Mouse (Mus musculus) layer of hippocampus, postnatal 10 days (tissue): ENCODE results near the gene Map3k1. TPM values are rescaled to one million over a fixed set of nuclear protein-coding genes. Genes with fewer than 3 reads are reported as not detected.

Experiments
- DNase-seq, 2 experiments: peaks; one replicate each; pipeline ENCODE4 v3.0.0; 2021; ENCODE audit warnings: low spot score in 2 of 2
- total RNA-seq, 2 experiments: library from RNA; stranded (reverse); gene quantifications; 2 replicates each; pipeline ENCODE4 v1.2.3; 2021

The Map3k1 gene
- total RNA-seq, 2 experiments from 2014 or later: 21.2 to 25.6 TPM

GRCm38 (mm10) chr13:111792130-111792974, 16.4 kb downstream of the Map3k1 start:
- DNase-seq: no peak

DNA sequence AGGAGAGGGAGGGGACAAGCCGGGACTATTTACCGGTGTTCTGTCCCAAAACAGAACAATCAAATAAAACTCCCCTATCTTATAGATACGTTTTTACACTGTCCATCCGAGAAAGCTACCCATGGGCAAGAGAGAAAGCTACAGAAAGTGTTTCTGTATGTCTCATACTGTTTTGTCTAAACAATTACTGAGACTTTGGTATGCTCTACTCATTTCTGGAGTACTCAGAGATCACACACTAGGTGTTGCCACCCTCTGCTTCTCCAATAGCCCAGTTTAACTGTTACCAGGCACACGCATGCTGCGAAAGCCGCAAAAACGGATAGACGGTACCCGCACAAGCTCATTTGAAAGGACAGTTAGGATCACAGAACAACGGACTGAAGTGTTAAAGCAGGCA, 17.2 kb downstream of the Map3k1 start:
- DNase-seq: no peak

DNA sequence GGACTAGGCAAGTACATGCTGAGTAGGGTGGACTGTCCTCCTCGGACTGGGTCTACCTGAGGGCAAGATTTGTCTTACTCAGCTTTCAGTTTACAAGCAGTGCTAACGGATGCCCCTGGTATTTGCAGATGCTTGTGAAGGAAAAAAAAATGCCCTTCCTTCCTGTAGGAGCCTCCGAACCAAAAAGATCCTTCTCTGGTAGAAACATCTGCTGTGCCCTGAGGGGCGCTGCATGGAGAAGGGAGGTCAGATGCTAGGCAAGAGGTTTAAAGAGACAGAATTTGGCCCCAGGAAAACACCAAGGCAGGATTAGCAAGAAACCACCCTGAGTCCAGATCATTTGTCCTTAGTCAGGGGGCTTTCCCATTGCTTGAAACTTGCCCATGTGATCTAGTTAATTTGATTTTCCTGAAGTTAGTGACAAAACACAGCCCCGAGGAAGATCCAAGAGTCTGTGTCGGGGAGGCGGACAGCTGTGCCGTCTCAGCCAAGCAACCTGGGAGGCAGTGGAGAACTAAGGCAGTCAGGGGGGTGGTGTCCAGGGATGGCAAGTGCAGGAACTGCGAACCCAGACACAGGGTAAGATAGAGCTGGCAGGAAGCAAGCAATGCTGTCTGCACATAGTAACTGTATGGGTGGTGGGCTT, 19.2 kb downstream of the Map3k1 start:
- no peak for DNase-seq

DNA sequence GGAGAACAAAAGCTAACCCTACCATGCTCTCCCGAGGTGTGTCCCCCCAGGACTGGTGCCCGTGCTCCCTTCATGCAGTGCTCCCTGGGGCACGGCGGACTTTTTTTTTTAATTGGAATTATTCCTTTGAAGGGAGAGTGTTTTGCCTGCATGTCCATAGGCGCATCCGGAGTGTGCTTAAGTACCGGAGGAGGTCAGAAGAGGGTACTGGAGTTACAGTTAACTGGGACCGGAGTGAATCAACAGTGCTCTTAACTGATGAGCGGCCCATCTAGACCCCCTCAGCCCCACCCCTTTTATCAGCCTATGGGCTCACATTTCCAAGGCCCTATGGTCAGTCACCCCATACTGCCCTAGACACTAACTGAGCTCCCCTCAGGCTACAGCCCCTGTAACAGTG, 19.9 kb downstream of the Map3k1 start:
- DNase-seq: no peak

GRCm38 (mm10) chr13:111787857-111788619, 20.8 kb downstream of the Map3k1 start:
- DNase-seq: peak; percentile 84 to 86

DNA sequence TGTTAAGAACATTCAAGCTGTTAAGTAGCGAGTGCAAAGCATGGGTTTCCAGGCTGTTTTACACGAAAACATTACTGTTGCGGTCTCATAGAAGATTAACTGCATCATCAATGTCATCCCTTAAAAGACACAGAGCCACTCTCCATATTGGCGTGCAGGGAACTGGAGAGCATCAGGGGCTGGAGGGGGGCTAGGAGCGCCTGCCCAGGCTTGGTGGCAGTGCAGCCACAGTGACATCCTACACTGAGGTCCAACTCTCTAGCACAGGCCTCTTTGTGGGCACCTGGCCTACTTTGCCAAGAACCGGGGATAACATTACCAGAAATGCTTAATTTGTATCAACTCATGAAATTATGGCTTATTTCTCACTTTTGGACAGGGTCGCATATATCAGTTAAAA, 22.2 kb downstream of the Map3k1 start:
- no peak for DNase-seq

GRCm38 (mm10) chr13:111783451-111783850, 25.3 kb downstream of the Map3k1 start:
- DNase-seq: no peak

DNA sequence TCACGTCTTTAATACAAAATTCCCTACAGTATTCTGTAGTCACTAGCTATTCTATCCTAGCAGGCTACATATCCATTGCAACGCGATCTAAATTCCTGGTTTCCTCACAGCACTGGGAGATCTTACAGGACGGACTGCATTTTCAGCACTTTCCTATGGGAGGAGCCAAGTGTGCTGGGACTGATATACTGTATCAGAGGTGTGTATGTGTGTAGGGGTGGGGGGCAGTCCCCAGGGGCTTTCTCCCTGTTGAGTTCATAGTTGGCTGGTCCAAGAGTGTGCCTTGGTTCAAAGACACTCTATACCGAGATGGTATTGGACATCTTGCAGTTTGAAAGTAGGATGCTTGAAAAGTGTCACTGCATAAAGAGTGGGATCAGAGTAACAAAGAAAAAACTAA, 29.3 kb downstream of the Map3k1 start:
- no peak for DNase-seq

DNA sequence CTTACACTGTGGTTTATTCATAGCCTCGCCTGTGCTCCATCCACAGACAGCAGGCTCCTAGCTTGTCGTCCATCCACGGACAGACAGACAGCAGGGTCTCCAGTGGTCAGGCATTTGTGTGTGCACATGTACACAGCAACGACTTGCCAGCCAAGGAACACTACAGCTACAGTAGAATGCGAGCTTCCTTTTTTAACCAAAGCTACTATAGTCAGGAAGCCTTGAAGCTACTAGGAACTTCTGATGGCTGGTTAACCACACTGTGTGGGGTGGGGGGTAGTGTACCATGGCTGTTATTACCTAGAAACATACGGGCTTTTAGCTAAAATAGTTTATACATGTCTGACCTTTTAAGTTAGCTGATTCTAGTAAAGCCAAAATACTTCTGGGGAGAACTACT, 30.2 kb downstream of the Map3k1 start:
- DNase-seq: no peak

GRCm38 (mm10) chr13:111777865-111778264, 30.9 kb downstream of the Map3k1 start:
- no peak for DNase-seq

- no peak for DNase-seq
These were observed 31.6 kb downstream of the Map3k1 start for GRCm38 (mm10) chr13:111777179-111777578.

GRCm38 (mm10) chr13:111772075-111772474, 36.7 kb downstream of the Map3k1 start:
- no peak for DNase-seq

DNA sequence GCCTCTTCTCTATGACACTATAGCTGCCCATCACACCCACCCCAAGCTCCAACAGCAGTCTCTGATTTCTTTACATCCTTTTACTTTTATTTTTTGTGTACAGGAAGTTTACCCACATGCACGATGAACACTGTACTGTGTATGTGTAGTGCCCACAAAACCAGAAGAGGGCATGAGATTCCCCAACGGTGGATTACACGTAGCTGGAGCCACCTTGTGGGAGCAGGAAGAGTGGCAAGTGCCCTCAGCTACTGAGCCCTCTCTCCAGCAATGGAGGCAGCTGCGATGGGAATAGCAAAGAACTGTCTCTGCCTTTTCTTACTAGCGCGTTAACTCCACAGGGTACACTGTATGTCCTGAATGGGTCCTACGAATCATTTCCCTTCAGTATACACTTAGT, 37.6 kb downstream of the Map3k1 start:
- DNase-seq: peak; percentile 67 to 74

DNA sequence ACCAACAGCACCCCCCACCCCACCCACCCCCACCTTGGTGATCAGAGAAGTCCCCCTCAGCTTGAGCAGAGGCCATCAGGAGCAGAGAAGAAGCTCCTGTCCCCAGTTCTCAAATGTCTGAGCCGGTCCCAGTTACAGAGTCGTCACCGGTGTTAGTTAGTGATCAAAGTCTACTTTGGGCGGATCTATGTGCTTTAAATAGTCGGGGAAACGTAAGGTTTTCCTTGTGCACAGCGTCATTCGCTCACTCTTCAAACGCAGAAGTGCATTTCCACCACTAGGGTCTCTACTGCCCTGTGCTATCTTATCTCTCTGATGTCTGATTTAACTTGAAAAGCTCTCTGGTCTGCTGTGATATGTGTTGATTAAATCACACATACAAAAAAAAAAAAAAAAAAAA, 38.0 kb downstream of the Map3k1 start:
- DNase-seq: no peak

- no peak for DNase-seq
These were observed 46.3 kb downstream of the Map3k1 start for GRCm38 (mm10) chr13:111762526-111762925.

DNA sequence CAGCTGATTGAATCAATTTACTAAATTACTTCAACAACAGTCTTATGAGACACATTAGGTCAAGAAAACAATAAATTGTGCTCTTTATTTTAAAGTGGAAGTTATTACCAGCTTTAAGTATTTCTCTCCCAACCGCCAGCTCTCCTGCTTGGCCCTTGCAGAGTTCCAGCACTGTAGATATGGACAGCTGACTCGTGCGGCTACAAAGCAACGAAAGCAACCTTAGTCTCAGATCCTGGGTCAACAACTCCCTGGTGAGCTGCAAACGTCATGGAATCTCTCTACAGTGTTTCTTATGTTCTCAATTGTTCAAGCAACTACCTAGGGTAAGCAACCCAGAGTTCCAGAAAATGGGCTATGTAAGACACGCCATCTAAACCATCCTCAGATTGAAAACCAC, 51.8 kb downstream of the Map3k1 start:
- no peak for DNase-seq

GRCm38 (mm10) chr13:111755937-111756336, 52.9 kb downstream of the Map3k1 start:
- DNase-seq: no peak

GRCm38 (mm10) chr13:111755377-111755776, 53.4 kb downstream of the Map3k1 start:
- DNase-seq: no peak

GRCm38 (mm10) chr13:111753321-111753720, 55.5 kb downstream of the Map3k1 start:
- DNase-seq: no peak

- no peak for DNase-seq
These were observed 60.3 kb downstream of the Map3k1 start for GRCm38 (mm10) chr13:111748301-111749062.

GRCm38 (mm10) chr13:111746831-111747230, 62.0 kb downstream of the Map3k1 start:
- DNase-seq: no peak
